Mouse (Mus musculus): ENCODE measurements around the gene Prune1. TPM values are rescaled to one million over a fixed set of nuclear protein-coding genes. Genes with fewer than 3 reads are reported as not detected.

The Prune1 gene
- polyA plus RNA-seq, 1 experiment, result 19.1 TPM

DNA sequence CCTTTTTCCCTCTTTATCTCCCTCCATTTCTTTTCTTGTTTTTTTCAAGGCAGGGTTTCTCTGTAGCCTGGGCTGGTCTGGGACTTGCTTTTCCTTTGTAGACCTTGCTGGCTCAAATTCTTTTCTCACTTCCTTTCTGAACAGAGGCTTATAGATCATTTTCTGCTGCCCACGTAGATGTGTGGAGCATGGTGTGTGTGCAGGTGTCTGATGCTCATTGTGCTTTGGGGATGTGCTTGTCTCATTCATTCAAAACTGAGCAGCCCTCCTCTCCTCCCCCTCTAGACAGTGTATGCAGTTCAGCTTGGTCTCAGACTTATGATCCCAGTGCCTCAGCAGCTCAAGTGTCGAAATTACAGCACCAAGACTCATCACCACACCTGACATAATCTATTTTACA, 37.2 kb upstream of the Prune1 start:
- Histone ChIP-seq H3K4me3 (ENCODE audit: control insufficient read depth, low read depth, low read length) (no peak overlapping the region), H3K27me3 (ENCODE audit: control insufficient read depth, insufficient read depth, low read length) (no peaks in the 10 kb centered on the region), H3K27ac (ENCODE audit: control insufficient read depth, insufficient read depth, low read depth, low read length) (no peak overlapping the region), H3K36me3 (ENCODE audit: control insufficient read depth, insufficient read depth, low read length) (peaks cover 1% of the 10 kb centered on the region), H3K4me1 (ENCODE audit: control insufficient read depth, insufficient read depth, low read length) (peaks cover 12% of the 10 kb centered on the region)
- TF ChIP-seq POLR2A (IDR thresholded peaks at IDR 0.05; ENCODE audit: control insufficient read depth, low read depth, low read length), result no peak
- TF ChIP-seq CTCF (IDR thresholded peaks at IDR 0.05; ENCODE audit: control insufficient read depth, insufficient read depth, insufficient replicate concordance, low read depth, low read length), result no peak

DNA sequence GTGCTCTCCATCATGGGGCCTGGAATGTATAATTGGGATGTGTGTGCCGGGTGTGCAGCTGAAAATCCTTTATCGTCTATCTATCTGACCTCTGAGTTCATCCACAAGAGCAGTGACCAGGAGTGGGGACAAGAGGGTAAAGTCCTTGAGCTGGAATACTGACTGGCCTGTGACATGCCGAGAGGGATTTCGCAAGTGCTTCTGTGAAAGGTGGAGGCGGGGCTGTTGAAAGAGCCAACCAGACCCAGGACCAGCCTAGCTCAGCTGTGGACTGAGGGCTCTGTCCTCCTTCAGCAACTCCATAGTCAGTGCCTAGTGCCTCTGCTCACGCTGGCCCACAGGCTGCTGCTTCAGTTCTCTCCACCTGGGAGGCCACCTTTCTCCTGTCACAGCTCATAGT, 36.7 kb upstream of the Prune1 start:
- no peak overlapping the region for H3K27ac ChIP-seq (ENCODE audit: control insufficient read depth, insufficient read depth, low read depth, low read length)
- H3K4me1 ChIP-seq (ENCODE audit: control insufficient read depth, insufficient read depth, low read length), result peaks cover 12% of the 10 kb centered on the region
- H3K27me3 ChIP-seq (ENCODE audit: control insufficient read depth, insufficient read depth, low read length), result no peaks in the 10 kb centered on the region
- H3K4me3 ChIP-seq (ENCODE audit: control insufficient read depth, low read depth, low read length), result no peak overlapping the region
- no peaks in the 10 kb centered on the region; the same call in 1 of the 2 replicates for H3K36me3 ChIP-seq (ENCODE audit: control insufficient read depth, insufficient read depth, low read length)
- TF ChIP-seq POLR2A (IDR thresholded peaks at IDR 0.05; ENCODE audit: control insufficient read depth, low read depth, low read length) (no peak), CTCF (IDR thresholded peaks at IDR 0.05; ENCODE audit: control insufficient read depth, insufficient read depth, insufficient replicate concordance, low read depth, low read length) (no peak)

DNA sequence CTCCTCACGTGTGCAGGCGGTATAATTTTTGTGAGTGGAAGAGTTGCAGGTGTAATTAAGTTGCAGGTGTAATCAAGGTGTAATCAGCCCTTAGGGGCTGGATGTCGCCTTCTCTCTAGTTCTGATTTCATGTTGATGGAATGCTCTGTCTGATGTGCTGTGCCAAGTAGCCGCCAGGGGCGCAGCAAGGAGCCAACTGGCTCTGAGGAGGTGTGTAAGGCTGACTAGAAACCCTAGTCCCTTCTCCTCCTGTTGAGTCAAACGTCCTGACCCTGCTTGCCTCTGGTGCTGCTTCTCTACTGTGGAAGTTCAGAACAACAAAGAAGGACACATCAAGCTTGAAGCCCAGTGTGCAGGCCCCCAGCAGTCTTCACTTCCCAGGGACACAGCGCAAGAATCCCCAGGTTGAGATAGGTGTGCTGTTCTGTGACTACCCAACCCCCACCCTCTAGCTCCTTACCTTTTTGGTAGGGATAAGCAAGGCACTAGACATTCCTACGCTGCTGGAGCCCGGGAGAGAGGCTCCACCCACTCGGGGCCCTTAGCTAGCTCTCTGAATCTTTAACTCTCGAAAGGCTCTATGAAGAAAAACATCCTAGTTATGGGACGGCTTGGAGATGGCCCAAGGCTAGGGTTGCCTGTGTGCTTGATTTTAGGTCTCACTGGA, 35.7 kb upstream of the Prune1 start:
- no peak overlapping the region for H3K4me3 ChIP-seq (ENCODE audit: control insufficient read depth, low read depth, low read length)
- H3K27ac ChIP-seq (ENCODE audit: control insufficient read depth, insufficient read depth, low read depth, low read length), result no peak overlapping the region
- peaks cover 12% of the 10 kb centered on the region for H3K4me1 ChIP-seq (ENCODE audit: control insufficient read depth, insufficient read depth, low read length)
- no peaks in the 10 kb centered on the region for H3K36me3 ChIP-seq (ENCODE audit: control insufficient read depth, insufficient read depth, low read length)
- no peaks in the 10 kb centered on the region for H3K27me3 ChIP-seq (ENCODE audit: control insufficient read depth, insufficient read depth, low read length)
- TF ChIP-seq CTCF (IDR thresholded peaks at IDR 0.05; ENCODE audit: control insufficient read depth, insufficient read depth, insufficient replicate concordance, low read depth, low read length) (peak; percentile 60; the same call in 1 of the 2 replicates), POLR2A (IDR thresholded peaks at IDR 0.05; ENCODE audit: control insufficient read depth, low read depth, low read length) (no peak)

DNA sequence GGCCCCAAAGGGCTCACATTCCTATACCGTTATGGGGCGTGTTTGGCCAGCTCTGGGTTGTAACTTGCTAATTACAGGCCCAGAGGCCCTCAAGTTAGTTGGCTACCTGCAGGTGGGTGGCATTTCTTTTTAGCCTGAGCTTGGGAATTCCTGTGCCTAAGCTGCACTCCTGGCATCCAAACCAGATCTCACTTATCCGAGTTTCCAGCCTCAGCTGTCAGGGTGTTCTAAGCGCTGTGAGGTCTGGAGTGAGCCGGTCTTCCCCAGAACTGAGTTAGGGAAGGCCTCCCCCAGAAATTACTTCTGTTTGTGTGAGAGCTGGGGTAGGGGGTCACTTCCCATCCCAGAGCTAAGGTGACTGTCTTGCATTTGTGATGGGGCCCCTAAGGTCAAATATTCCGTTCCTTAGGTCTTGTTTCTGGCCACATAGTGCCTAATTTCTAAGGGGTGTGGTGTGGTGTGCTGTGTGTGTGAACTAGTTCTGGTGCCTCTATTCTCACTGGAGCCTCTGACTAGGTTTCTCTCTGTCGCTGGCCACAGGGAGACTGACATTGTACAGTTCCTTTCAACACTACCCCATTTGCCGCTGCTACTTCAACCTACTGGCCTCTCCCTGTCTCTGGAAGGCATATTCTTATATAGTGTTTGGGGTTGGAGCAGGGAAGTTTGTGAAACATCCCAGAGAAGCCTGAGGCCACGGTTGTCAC, 34.1 kb upstream of the Prune1 start:
- H3K36me3 ChIP-seq (ENCODE audit: control insufficient read depth, insufficient read depth, low read length), result no peaks in the 10 kb centered on the region
- peak overlapping the region; percentile 90 for H3K4me3 ChIP-seq (ENCODE audit: control insufficient read depth, low read depth, low read length)
- TF ChIP-seq CTCF (IDR thresholded peaks at IDR 0.05; ENCODE audit: control insufficient read depth, insufficient read depth, insufficient replicate concordance, low read depth, low read length) (no peak), POLR2A (IDR thresholded peaks at IDR 0.05; ENCODE audit: control insufficient read depth, low read depth, low read length) (no peak)
- peak overlapping the region; percentile 90 for H3K27ac ChIP-seq (ENCODE audit: control insufficient read depth, insufficient read depth, low read depth, low read length)
- no peaks in the 10 kb centered on the region for H3K27me3 ChIP-seq (ENCODE audit: control insufficient read depth, insufficient read depth, low read length)
- H3K4me1 ChIP-seq (ENCODE audit: control insufficient read depth, insufficient read depth, low read length), result peaks cover 12% of the 10 kb centered on the region

DNA sequence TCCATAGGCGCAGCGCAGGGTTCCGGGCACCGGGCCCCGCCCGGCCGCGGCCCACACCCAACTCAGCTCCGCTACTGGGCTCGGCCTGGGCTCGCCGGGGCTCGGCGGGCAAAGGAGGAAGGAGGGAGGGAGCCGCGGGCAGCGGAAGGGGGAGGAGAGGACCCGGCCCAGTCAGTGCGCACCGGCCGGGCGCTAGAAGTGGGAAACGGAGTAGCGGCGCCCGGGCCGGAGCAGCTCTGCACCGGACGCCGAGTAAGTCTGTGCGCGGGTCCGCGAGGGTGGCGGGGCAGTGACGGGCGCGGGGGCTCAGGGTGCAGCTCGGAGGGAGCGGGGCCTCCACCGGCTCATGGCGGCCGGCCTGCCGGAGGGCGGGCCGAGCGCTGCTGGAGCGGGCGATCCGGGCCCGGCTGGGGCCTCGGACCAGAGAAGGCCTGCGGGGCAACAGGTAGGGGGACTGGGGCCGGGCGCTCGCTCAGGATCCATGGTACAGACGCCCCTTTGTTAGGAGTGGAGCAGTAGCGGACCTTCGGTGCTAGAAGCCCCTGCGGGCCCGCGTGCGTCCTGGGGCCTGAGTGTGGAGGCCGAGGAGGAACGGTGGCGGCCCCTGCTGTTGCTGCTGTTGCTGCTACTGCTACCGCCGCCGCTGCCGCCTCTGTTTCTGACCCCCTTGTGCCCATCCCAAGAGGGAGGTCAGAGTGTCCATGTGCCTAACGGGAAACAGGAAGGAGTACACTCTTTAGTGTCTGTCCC, 33.4 kb upstream of the Prune1 start:
- TF ChIP-seq POLR2A (IDR thresholded peaks at IDR 0.05; ENCODE audit: control insufficient read depth, low read depth, low read length) (peak; percentile 36), CTCF (IDR thresholded peaks at IDR 0.05; ENCODE audit: control insufficient read depth, insufficient read depth, insufficient replicate concordance, low read depth, low read length) (no peak)
- Histone ChIP-seq H3K4me1 (ENCODE audit: control insufficient read depth, insufficient read depth, low read length) (peaks cover 12% of the 10 kb centered on the region), H3K4me3 (ENCODE audit: control insufficient read depth, low read depth, low read length) (peak overlapping the region; percentile 90), H3K27me3 (ENCODE audit: control insufficient read depth, insufficient read depth, low read length) (no peaks in the 10 kb centered on the region), H3K27ac (ENCODE audit: control insufficient read depth, insufficient read depth, low read depth, low read length) (peak overlapping the region; percentile 90), H3K36me3 (ENCODE audit: control insufficient read depth, insufficient read depth, low read length) (no peaks in the 10 kb centered on the region)

DNA sequence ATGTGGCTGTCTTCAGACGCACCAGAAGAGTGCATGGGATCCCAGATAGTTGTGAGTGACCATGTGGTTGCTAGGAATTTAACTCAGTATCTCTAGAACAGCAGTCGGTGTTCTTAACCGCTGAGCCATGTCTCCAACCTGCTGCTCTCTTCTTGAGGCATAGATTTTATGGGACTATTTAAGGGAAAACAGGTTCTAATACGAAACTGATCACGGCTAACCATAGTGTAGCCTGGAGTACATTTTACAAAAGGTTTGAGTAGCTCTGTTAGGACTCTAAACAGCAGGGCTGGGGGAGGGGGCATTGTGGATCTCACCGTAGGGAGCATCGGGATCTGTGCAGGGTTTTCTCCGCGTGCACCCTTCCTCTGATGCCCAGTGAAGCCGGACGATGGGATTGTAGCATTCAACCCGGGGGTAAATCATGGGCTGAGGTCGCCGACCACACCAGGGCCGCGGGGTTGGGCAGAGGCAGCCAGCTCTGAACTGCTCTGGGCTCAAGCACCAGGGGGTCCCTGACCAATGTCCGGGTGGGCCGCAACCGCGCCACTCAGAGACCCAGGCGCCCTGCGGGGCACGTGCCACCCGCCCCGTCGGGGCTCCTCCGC, 32.7 kb upstream of the Prune1 start, which contains the start of gene Cers2:
Gene Cers2, plus strand, starts transcription at position 306 of the 608 bp plus-strand sequence.
- peak within 1 kb of the TSS; percentile 90 for H3K4me3 ChIP-seq (ENCODE audit: control insufficient read depth, low read depth, low read length)
- H3K27me3 ChIP-seq (ENCODE audit: control insufficient read depth, insufficient read depth, low read length), result no peaks in the 10 kb centered on the region
- H3K36me3 ChIP-seq (ENCODE audit: control insufficient read depth, insufficient read depth, low read length), result no peaks in the 10 kb centered on the region
- H3K4me1 ChIP-seq (ENCODE audit: control insufficient read depth, insufficient read depth, low read length), result peaks cover 12% of the 10 kb centered on the region
- TF ChIP-seq CTCF (IDR thresholded peaks at IDR 0.05; ENCODE audit: control insufficient read depth, insufficient read depth, insufficient replicate concordance, low read depth, low read length) (no peak), POLR2A (IDR thresholded peaks at IDR 0.05; ENCODE audit: control insufficient read depth, low read depth, low read length) (no peak)
- peak within 1 kb of the TSS; percentile 90 for H3K27ac ChIP-seq (ENCODE audit: control insufficient read depth, insufficient read depth, low read depth, low read length)

All from testis, adult 2 months (tissue).